Mouse (Mus musculus) MEL (cell line): ENCODE measurements at regions not wholly inside any gene's neighbourhood (a gene's known extent, or its start where the extent isn't known, plus 50 kb on each side); places are given as distances from the start of the nearest gene placed in this dataset.
"Not testable (repeated sequence)": the region's sequence is repeated elsewhere in the genome, so short reads cannot be mapped to it uniquely, and the experiment has no call there.

Experiments used
- BHLHE40 ChIP-seq: IDR thresholded peaks from 2 replicates; pipeline ENCODE4 v1.6.1; 2012; ENCODE audit warnings: low read depth, mild to moderate bottlenecking, inconsistent platforms, low read length, improper control_type of control experiment, borderline replicate concordance
- CTCF ChIP-seq, 3 experiments: IDR thresholded peaks in 2 of 3; conservative IDR thresholded peaks in 1 of 3; 2 replicates each; pipeline ENCODE4 v1.5.1; 2011 to 2012; ENCODE audit warnings: low read length in 3 of 3, low read depth in 2 of 3, mild to moderate bottlenecking in 2 of 3, improper control_type of control experiment in 1 of 3, inconsistent platforms in 1 of 3, mixed read lengths in 1 of 3, moderate library complexity in 1 of 3; ENCODE audit not compliant: control insufficient read depth in 1 of 3, insufficient read depth in 1 of 3, poor library complexity in 1 of 3, severe bottlenecking in 1 of 3
- EP300 ChIP-seq, 2 experiments: IDR thresholded peaks; 2 replicates each; pipeline ENCODE4 v1.6.1; 2011; ENCODE audit warnings: improper control_type of control experiment in 2 of 2, low read length in 2 of 2, low read depth in 1 of 2, mild to moderate bottlenecking in 1 of 2
- GATA1 ChIP-seq: IDR thresholded peaks from 2 replicates; pipeline ENCODE4 v1.6.1; 2011; ENCODE audit warnings: low read depth, low read length, improper control_type of control experiment
- HCFC1 ChIP-seq: IDR thresholded peaks from 2 replicates; pipeline ENCODE4 v1.6.1; 2012; ENCODE audit warnings: low read depth, mild to moderate bottlenecking, inconsistent platforms, low read length, improper control_type of control experiment, moderate library complexity
- JUND ChIP-seq: IDR thresholded peaks from 2 replicates; pipeline ENCODE4 v1.6.1; 2011; ENCODE audit warnings: low read depth, mild to moderate bottlenecking, improper control_type of control experiment, low read length
- MXI1 ChIP-seq: IDR thresholded peaks from 2 replicates; pipeline ENCODE4 v1.6.1; 2011; ENCODE audit warnings: mild to moderate bottlenecking, low read depth, low read length, improper control_type of control experiment
- NELFE ChIP-seq: IDR thresholded peaks from 2 replicates; pipeline ENCODE4 v1.6.1; 2011; ENCODE audit warnings: low read depth, low read length, improper control_type of control experiment
- POLR2A ChIP-seq, 2 experiments: IDR thresholded peaks; 2 replicates each; pipeline ENCODE4 v1.6.1; 2011 to 2012; ENCODE audit warnings: low read length in 2 of 2, mild to moderate bottlenecking in 2 of 2, control low read depth in 1 of 2, improper control_type of control experiment in 1 of 2, low read depth in 1 of 2, moderate library complexity in 1 of 2; ENCODE audit not compliant: control insufficient read depth in 1 of 2, insufficient read depth in 1 of 2, poor library complexity in 1 of 2
- RAD21 ChIP-seq: IDR thresholded peaks from 2 replicates; pipeline ENCODE4 v1.6.1; 2011; ENCODE audit warnings: mild to moderate bottlenecking, low read depth, low read length, improper control_type of control experiment
- TCF12 ChIP-seq: IDR thresholded peaks from 2 replicates; pipeline ENCODE4 v1.6.1; 2014; ENCODE audit warnings: low read depth, mild to moderate bottlenecking, inconsistent platforms, low read length, improper control_type of control experiment, moderate library complexity
- ZC3H11A ChIP-seq: IDR thresholded peaks from 2 replicates; pipeline ENCODE4 v1.6.1; 2012; ENCODE audit warnings: low read depth, mild to moderate bottlenecking, inconsistent platforms, low read length, improper control_type of control experiment
- ZMIZ1 ChIP-seq: IDR thresholded peaks from 2 replicates; pipeline ENCODE4 v1.6.1; 2012; ENCODE audit warnings: low read depth, mild to moderate bottlenecking, inconsistent platforms, low read length, improper control_type of control experiment, moderate library complexity

DNA sequence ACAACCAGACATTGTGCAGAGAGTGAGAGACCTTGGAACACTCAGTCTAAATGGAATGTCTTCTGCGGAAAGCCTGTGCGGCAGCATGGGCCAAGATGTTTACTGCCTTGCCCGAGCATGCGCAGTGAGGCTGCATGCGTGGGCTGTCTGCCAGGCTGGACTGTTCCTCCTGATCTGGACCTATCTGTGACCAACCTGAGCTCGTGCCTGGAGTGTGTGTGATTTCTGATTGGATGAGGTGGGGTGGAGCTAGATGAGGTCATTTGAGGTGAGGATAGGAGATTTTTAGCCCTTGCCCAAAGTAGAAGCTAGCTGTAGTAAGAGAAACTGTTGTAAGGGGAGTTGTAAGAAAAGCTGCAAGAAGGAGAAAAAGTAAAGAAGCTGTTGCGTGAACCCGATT, 121.2 kb downstream of the Rps12 start:
- not testable (repeated sequence) for TF ChIP-seq ZMIZ1; JUND; ZC3H11A; CTCF (IDR thresholded peaks at IDR 0.05 in 2 of 3, conservative IDR thresholded peaks at IDR 0.05 in 1 of 3; ENCODE audit: control insufficient read depth in 1 of 3, insufficient read depth in 1 of 3, low read depth in 2 of 3, low read length in 3 of 3, poor library complexity in 1 of 3, severe bottlenecking in 1 of 3); MXI1; NELFE; RAD21; BHLHE40; EP300 (IDR thresholded peaks at IDR 0.05; ENCODE audit: low read depth in 1 of 2, low read length in 2 of 2); HCFC1; POLR2A (IDR thresholded peaks at IDR 0.05; ENCODE audit: control insufficient read depth in 1 of 2, insufficient read depth in 1 of 2, low read depth in 1 of 2, low read length in 2 of 2, poor library complexity in 1 of 2); GATA1; TCF12
